Mouse (Mus musculus): ENCODE data around the gene Evl.
A peak's percentile ranks its signal among the peaks of the same experiment; 100 is the strongest.

Evl gene

DNA sequence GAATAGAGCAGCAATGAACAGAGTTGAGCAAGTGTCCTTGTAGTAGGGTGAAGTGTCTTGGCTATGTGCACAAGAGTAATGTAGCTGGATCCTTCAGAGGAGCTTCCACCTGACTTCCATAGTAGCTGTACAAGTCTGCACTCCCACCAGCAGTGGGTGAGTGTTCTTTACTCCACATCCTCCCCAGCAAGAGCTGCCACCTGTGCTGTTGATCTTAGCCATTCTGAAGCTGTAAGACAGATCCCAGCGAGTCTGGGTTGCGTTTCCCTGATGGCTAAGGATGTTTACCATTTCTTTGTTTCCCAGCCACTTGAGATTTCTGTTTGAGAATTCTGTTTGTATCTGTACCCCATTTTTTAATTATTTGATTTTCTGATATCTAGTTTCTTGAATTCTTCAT, 35.6 kb downstream of the Evl start:
- DNase-seq (ENCODE audit: low spot score in 2 of 2): no peak

DNA sequence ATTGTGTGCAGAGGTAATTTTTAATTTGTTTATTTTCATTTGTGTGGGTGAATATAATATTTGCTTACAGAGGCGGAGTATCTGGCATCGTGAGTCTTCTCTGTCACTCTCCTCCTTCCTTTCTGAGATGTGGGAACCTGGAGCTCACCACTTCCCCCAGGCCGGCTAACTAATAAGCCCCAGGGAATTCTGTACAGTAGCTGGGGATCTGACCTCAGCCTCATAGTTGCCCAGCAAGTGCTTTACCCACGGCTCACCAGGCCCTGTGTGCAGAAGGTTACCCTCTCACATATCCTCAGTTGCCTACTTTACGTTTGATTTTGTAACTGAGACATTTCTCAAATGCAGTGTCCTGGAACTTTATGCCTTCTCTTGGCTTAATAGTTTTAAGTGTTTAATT, 37.1 kb downstream of the Evl start:
- no peak for DNase-seq (ENCODE audit: low spot score in 2 of 2)

DNA sequence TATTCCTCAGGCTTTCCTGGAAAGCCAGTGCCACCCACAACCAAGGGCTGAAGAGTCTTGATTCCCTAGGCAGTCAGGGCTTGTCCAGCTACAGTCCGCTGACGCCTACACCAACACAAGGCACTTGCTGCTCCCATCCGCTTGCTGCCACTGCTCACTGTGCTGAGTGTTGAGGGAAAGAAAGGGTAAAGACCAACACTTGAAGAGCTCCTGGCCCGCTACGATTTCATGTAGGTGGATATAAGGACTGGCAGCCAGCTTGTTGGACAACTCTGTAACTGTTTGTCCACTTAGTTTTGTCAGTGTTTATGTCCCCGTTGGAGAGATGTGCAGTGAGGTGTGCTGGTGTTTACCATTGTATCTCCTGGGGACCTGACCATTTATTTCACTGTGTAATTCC, 38.3 kb downstream of the Evl start:
- no peak for DNase-seq (ENCODE audit: low spot score in 2 of 2)

DNA sequence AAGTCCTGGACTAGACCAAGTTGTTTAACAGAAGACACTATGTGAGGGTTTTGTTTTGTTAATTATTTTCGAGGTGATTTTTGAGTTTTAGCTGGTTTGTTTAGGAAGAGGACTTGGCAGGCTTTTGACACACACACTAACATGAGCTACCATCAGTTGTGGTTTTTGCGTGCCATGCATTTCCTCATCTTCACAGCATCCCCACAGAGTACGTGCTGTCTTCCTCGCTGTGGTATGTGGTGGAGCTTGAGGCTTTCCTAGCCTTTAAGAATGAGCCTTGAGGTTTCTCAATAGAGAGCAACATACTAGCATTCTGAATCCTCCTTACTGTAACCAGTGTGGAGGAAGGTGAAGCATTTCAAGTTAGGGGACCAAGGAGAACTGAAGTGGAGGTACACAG, 46.3 kb downstream of the Evl start:
- DNase-seq (ENCODE audit: low spot score in 2 of 2): no peak

DNA sequence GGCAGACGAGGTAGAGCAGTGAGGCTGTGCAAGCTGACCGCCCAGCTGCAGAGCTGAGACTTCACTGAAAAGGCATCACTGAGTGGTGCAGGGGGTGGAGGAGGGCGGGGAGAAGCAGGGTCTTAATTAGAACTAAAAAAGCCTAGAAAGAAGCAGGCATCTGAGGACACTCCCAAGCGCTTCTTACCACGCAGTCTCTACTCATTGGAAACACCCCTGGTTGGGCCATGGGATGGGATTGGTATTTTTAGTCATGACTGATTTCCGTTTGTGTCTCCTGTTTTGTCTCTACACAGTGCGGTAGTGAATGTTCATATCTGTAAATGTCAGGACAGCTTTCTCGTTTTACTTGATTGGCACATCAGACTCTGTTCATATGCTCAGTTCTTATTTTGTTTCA, 46.8 kb downstream of the Evl start:
- peak; percentile 35 to 64 for DNase-seq (ENCODE audit: low spot score in 2 of 2)

DNA sequence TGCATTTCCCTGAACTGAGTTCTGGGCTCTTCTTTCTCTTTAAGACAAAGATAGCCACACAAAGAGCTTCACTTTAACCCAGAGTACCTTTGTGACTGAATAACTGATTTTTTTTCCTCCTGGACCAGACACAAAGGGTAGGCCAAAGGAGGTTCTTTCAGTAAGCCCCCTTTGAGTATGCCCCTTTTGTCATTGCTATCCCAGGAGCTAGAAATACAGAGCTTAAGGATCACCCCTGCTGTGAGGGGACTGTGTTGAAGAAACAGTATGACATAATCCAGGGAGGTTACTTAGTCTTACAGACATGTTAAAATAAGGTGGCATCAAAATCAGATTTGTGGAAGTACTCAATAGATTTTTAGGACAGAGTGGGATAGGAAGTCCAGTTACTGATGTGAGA, 50.0 kb downstream of the Evl start:
- DNase-seq (ENCODE audit: low spot score in 2 of 2): no peak

DNA sequence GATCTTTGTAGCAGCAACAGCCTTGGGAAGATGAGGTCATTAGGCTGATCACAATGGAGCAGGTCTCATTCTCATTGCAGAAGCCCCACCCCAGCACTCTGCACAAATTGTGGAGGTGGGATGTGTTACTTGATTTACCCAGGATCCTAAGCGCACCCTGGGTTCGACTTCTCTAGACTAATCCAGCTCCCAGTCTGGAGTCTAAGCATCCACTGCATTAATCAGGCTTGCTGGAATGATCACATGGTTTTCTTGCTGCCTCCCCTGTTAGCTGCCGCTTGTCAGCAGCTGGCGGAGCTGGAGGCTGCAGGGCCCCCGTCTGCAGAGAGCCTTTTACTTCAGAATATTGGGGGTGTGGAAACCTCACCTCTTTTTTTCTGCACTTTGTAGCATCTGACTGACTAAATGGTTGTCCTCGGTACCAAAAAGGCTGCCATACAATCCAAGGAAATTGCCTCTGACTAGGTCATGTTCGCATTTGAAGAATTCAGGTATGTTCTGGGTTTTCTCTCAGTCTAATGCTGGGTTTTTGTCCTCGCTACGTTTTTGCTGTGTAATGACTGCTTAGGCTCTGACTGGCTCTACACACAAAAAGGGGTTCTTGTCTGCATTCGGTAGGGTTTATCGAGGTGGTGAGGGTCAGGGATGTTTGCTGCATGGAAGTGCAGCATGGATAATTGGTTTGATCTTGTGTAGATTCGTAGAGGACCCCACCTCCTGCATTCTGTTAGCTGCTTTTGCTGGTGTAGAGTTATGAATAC, 51.2 kb downstream of the Evl start:
- DNase-seq (ENCODE audit: low spot score in 2 of 2): peak; percentile 21 to 34

DNA sequence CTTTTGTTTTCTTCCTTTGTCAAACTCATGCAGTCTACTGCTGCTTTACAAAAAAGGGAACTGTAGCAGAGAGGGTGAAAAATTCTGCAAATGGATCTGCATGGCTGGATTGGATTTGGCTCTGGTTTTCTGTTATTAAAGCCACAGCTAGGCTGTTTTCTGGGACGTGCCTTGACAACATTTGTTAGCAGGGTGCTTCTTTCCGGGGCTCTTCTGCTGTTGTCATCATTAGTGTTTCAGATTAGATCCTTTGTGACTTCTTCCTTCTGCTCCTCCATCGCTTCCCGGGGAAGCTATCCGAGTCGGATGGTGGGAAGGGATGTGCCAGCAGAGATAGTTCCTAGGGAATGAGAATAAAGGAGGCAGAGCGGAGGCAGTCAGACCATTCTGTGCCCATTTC, 51.8 kb downstream of the Evl start:
- no peak for DNase-seq (ENCODE audit: low spot score in 2 of 2)

DNA sequence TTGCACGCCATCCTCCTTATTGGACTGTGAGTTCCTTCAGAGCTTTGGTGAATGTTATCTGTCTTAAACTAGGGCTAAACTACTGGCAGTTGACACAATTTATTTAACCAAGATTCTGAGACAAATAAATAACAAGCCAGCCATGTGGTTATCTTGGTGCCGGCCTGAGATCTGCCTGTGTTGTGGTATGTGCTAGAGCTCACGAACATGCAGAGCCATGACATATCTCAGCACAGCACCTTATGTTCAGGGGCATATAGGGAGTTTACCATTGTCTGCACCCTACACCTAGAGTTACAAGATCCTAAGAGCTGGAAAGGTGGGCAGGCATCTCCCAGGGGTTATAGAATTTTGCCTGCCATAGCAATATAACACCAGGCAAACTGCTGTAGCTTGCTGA, 54.9 kb downstream of the Evl start:
- DNase-seq (ENCODE audit: low spot score in 2 of 2): no peak

DNA sequence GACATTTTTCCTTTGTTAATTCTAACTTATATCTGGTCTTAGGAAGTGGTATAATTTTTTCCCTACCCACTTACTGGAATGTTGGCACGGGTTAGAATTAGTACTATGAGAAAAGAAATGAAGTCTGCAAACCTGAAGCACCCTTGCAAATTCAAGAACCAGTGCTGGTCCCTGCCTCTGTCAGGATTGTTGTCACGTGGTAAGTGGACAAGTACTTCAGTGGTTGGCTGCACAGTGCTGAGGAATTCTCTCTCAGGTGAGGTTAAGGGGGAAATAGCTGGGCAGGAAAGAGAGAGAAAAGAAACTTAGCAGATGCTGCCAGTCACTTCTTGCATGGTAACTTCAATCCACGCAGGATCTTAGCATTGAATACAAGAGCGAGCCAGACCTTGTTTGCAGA, 55.7 kb downstream of the Evl start:
- DNase-seq (ENCODE audit: low spot score in 2 of 2): no peak

DNA sequence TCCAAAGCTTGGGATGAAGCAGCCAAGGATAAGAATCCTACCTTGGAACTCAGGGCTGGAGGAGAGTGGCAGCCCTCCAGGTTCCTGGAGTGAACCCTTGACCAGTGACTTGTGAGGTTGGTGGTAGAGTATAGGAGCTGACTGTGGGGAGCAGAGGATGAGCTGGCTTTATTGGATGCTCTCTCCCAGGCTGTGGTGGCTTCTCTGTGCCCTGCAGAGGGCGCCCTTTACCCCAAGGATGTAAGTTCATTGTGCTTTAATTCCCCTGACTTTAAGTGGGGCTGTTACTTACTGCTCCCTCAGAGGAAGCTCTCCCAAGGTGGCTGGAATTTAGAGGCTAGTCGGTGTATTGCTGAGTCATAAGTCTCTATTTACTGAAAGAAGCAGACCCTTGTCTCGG, 58.6 kb downstream of the Evl start:
- peak in 1 of 2 experiments; percentile 47 for DNase-seq (ENCODE audit: low spot score in 2 of 2)

DNA sequence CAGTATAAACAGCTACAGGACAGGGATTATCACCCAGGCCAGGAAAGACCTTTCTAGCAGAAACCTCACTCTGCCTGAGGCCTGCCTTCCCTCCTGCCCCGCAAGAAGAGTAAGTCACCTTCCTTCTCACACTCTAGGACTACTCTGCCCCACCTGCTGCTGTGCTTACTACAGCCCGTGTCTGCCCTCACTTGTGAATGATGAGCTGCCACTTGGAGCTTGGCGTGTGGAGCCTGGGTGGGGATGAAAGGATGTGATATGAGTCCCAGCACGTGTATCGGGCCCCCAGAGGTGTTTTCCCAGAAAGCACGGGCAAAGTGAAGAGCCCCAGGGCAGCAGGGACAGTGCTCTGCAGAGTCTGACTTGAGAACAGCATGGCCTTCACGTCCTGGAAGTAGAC, 63.0 kb downstream of the Evl start:
- DNase-seq (ENCODE audit: low spot score in 2 of 2): no peak

DNA sequence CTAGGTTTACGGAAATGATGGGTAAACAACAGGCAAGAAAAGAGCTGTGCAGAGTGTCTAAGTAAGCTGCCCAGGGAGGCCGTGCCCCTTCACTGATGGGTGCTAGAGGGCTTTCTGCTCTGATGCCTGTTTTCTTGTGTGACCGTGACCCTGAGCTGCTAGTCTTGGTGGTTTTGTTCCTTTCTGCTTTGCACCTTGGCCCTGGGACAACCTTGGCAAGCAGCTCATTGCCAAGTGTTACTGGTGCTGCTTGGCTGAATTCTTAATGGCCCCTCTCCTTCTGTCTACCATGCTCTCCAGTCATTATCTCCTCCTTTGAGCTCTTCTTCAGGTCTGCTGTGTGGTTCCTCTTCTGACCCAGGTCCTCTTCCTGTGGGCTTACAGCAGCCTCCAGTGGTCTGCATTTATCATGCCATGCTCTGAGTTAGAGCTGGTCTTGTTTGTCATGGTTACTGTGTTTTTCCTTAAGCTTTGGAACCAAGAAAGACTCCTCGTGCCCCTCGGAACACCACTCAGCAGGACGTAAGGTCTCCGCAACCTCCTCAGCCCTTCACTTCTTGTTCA, 65.4 kb downstream of the Evl start:
- no peak for DNase-seq (ENCODE audit: low spot score in 2 of 2)

DNA sequence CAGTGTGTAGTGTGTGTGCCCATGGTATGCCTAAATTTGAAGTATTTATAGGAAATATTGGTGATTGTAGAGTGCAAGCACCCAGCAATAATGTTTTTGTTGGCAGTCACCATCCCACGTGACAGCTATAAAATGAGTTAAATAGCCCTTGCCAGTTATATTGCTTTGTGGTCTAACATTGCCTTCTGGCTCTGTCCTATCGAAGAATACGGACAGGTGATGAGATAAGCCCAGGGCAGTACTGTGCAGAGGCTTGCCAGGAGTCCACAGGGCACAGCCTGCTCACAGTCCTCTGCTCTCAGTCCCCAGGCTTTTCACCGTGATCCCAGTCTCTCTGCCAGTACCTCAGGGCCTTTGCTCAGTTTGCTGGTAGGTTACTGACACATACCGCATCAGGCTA, 67.9 kb downstream of the Evl start:
- DNase-seq (ENCODE audit: low spot score in 2 of 2): no peak

DNA sequence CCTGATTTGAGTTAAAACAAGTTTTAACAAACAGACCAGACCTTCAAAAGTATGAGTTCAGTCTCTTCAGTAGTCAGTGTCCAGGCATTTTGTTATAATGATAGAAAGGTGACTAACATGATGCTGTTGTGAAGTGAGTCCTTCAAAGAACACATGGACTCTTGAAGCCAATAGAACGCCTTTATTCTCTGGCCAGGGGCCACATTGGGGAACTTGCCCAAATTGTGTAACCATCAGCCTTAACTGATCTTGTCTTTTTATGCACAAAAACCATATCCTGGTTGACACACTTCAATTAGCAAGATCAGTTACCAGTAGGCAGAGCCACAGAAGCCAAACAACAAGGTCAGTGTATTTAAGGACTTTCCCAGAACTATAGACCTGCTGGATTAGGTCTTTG, 75.0 kb downstream of the Evl start:
- no peak for DNase-seq (ENCODE audit: low spot score in 2 of 2)

DNA sequence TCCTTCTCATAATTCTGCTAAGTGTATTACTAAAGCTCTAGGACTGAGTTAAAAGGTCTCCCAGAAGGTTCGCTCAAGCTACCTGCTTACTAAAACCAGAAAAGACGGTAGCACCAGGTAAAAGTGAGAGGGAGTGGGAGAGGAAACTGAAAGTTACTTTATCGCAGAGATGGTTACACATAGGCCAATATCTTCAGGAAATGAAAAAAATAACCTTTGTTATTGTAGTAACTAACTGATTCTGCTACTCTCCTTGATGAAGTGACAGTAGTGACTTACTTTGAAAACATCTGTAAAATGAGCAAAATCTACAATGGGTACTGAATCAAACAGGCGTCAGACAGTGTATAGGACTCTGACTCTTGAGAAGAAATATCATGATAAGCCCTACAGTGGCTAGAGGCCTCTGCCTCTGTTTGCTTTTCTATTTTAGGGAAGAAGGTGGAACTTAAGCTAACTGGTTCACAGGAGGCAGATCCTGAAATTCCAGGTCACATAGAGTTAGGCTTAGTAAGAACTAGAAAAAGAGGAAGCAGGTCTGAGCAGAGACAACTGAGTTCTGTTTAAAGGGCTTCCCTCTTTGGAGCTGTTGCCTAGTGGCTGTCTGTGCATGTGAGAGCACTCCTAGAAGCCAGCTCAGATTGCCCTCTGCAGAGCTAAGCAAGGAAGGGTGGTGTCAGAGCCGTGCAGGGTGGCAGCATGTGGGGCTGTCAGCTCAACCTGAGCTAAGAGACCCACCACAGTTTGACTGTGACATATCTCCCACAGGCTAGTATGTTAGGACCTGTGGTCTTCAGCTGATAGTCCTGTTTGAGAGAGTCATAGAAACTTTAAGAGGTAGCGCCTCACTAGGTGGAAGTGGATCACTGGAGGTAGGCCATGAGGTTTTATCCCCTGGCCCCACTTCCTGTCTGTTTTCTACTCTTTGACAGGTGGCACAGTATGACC, 76.5 kb downstream of the Evl start:
- DNase-seq (ENCODE audit: low spot score in 2 of 2): no peak

DNA sequence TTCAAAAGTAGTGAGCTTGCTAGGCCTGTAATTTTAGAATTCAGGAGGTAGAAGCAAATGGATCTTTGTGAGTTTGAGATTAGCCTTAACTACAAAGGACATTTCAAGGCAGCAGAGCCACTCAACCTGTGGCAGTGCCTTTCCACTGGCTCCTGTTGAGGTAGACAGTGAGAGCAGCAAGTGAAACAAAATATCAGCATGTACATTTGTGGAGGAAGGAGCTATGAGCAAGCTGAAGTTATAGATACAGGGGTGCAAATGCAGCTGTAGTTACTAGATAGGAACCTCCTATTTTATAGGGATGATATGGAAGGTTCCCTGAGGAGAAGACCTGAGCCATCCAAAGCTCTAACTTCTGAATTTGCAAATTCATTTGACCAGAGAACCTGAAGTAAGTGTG, 78.0 kb downstream of the Evl start:
- no peak for DNase-seq (ENCODE audit: low spot score in 2 of 2)

DNA sequence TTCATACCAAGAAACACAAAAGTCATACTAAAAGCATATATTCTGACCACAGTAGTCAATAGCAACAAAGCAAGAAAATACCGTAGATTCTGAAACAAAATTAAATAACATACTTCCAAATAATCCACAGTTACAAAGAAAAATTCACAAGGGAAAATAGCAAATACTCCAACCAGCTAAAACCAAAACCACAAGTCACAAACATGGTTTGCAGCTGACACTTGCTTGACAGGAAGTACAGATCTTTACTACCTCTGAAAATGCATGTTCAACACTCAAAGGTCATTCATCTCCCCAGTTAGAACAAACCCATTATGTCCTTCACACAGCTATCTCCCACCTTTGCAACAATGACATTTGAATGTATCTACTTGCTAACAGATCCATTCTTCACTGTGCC, 79.5 kb downstream of the Evl start:
- no peak for DNase-seq (ENCODE audit: low spot score in 2 of 2)

DNA sequence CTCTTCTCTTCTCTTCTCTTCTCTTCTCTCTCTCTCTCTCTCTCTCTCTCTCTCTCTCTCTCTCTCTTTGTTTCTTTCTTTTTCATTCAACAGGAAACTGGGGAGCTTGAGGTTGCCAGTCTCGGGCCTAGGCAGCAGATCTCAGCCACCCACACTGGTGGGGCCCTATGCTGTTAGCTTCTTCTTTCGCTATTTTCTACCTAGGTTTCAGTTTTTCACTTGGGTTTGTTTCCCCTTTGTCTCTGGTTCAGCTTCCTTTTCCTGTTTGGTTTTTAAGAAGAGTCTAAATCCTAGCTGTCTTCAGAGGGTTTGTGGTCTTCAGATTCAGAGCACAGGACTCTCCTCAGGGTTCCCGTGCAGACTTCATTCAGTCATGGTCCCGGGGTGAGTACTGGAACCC, 81.0 kb downstream of the Evl start:
- no peak for DNase-seq (ENCODE audit: low spot score in 2 of 2)

DNA sequence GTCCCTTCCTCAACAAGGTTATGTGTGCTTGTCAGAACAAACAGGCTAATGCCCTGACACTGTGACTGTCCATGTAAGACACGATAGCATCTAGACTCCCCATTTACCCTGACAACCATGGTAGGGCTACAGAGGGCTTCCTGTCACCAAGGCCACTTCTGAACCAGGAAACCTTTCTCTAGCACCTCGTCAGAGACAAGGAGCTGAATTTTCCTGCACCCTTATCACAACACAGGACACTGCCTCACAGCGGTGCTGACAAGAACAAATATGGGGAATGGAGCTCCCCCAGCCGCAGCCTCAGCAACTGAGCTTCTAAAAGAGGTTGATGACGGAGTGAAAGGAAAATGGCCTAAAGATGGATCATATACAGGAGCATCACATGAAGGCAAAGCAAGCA, 82.9 kb downstream of the Evl start:
- no peak for DNase-seq (ENCODE audit: low spot score in 2 of 2)

DNA sequence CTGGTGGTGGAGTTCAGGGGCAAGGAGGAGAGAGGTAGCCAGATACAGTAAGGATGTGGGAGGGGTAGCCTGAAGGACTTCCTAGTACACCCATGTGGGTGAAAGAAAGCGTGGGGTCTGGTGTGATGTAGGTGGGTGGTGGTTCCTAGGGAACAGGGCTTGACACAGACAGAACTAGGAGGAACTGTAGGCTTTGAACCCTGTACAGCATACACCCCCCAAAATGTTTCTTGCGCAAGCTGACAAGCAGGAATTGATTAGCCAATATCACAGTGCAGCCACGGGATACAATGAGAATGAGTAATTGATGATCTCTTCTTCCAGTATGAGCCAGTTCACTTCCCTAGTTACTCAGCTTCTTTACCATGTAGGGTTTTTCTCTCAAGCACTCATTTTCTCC, 84.6 kb downstream of the Evl start:
- no peak for DNase-seq (ENCODE audit: low spot score in 2 of 2)

DNA sequence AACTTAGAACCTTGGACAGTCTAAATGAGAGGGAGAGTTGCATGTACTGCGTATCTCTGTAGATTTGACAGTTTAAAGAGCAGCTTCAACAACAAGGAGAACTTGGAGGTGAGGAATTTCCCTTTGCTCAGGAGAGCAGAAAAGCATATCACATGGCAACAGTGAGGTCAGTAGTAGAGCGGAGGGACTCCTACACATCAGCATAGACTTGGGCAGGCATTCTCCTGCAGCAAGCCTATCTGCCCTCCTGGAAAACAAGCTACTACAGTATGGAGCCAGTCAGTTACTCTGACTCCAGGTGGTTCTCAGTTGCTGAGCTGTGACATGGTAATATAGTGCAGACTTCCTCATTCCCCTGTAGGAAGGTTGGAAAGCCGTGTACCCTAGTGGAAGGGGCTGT, 87.5 kb downstream of the Evl start:
- no peak for DNase-seq (ENCODE audit: low spot score in 2 of 2)

DNA sequence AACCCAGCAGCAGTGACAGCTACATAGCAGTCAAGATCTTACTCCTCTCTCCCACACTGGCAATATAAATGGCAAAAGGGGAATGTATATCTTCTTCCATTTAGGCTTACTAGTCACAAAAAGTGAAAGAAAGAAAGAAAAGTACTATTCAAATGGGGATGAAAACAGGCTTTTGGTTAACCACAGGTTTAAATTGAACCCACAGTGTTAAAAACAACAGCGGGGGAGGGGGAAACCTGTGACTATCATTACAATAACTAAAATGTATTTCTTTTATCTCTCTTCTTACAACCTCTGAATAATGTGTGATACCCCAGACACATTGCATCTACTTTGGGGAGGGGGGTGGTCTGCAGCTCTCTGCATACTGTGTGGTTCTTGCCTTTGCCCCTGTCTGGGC, 91.7 kb downstream of the Evl start:
- DNase-seq (ENCODE audit: low spot score in 2 of 2): no peak

Data from frontal cortex, postnatal 10 days (tissue).